Mouse (Mus musculus) testis, adult 2 months (tissue): ENCODE measurements around the gene 3110082I17Rik. TPM values are rescaled to one million over a fixed set of nuclear protein-coding genes. Genes with fewer than 3 reads are reported as not detected.

ENCODE experiments used
- H3K27ac ChIP-seq: fragments of 200-500 bp; 2 replicates; pipeline ENCODE4 v1.5.1; 2012; ENCODE audit warnings: low read depth, low read length; ENCODE audit not compliant: control insufficient read depth, insufficient read depth
- H3K27me3 ChIP-seq: fragments of 200-500 bp; 2 replicates; pipeline ENCODE4 v1.6.1; 2012; ENCODE audit warnings: mild to moderate bottlenecking, low read length, moderate library complexity; ENCODE audit not compliant: control insufficient read depth, insufficient read depth
- H3K36me3 ChIP-seq: fragments of 200-500 bp; 2 replicates; pipeline ENCODE4 v1.6.1; 2012; ENCODE audit warnings: mild to moderate bottlenecking, low read length; ENCODE audit not compliant: control insufficient read depth, insufficient read depth
- H3K4me1 ChIP-seq: fragments of 200-500 bp; 2 replicates; pipeline ENCODE4 v1.6.1; 2012; ENCODE audit warnings: low read length; ENCODE audit not compliant: control insufficient read depth, insufficient read depth
- H3K4me3 ChIP-seq: fragments of 200-500 bp; 2 replicates; pipeline ENCODE4 v1.5.1; 2012; ENCODE audit warnings: low read depth, mild to moderate bottlenecking, low read length, moderate library complexity, mixed read lengths; ENCODE audit not compliant: control insufficient read depth
- CTCF ChIP-seq: fragments of 200-500 bp; IDR thresholded peaks from 2 replicates; pipeline ENCODE4 v1.5.1; 2012; ENCODE audit warnings: low read depth, mild to moderate bottlenecking, inconsistent platforms, low read length, moderate library complexity; ENCODE audit not compliant: control insufficient read depth, insufficient read depth, insufficient replicate concordance
- POLR2A ChIP-seq: fragments of 200-500 bp; IDR thresholded peaks from 2 replicates; pipeline ENCODE4 v1.6.1; 2012; ENCODE audit warnings: low read depth, mild to moderate bottlenecking, inconsistent platforms, low read length, moderate library complexity; ENCODE audit not compliant: control insufficient read depth
- polyA plus RNA-seq: library from polyadenylated mRNA; depleted of rRNA; stranded (reverse); fragments of >200 nt; gene quantifications from 2 replicates; pipeline ENCODE4 v1.2.3, GENCODE M21; 2012

The 3110082I17Rik gene
- polyA plus RNA-seq, 1 experiment, result 14.9 TPM

- TF ChIP-seq POLR2A (no peak), CTCF (peak; percentile 20; the same call in 1 of the 2 replicates)
- no peak overlapping the region for H3K4me3 ChIP-seq
- no peak overlapping the region for H3K27ac ChIP-seq
- H3K4me1 ChIP-seq, result no peaks in the 10 kb centered on the region; the same call in 1 of the 2 replicates
- H3K36me3 ChIP-seq, result no peaks in the 10 kb centered on the region
- H3K27me3 ChIP-seq, result no peaks in the 10 kb centered on the region
Observed at GRCm38 (mm10) chr5:139358653-139359052, 101.7 kb downstream of the 3110082I17Rik start.

- Histone ChIP-seq H3K4me3 (no peak overlapping the region), H3K4me1 (no peaks in the 10 kb centered on the region; the same call in 1 of the 2 replicates), H3K36me3 (no peaks in the 10 kb centered on the region), H3K27ac (no peak overlapping the region), H3K27me3 (no peaks in the 10 kb centered on the region)
- TF ChIP-seq CTCF (peak; percentile 92), POLR2A (no peak)
Observed at GRCm38 (mm10) chr5:139355235-139355772, 105.0 kb downstream of the 3110082I17Rik start.

- Histone ChIP-seq H3K36me3 (no peaks in the 10 kb centered on the region), H3K27me3 (no peaks in the 10 kb centered on the region), H3K4me3 (no peak overlapping the region), H3K27ac (no peak overlapping the region), H3K4me1 (no peaks in the 10 kb centered on the region; the same call in 1 of the 2 replicates)
- TF ChIP-seq CTCF, result no peak
- no peak for TF ChIP-seq POLR2A
Observed at GRCm38 (mm10) chr5:139353946-139354345, 106.4 kb downstream of the 3110082I17Rik start.

GRCm38 (mm10) chr5:139353496-139353895 is 106.8 kb downstream of the 3110082I17Rik start:
- no peaks in the 10 kb centered on the region for H3K36me3 ChIP-seq
- no peak overlapping the region for H3K4me3 ChIP-seq
- H3K27ac ChIP-seq, result no peak overlapping the region
- H3K4me1 ChIP-seq, result no peaks in the 10 kb centered on the region; the same call in 1 of the 2 replicates
- H3K27me3 ChIP-seq, result no peaks in the 10 kb centered on the region
- TF ChIP-seq CTCF (no peak), POLR2A (no peak)

- H3K36me3 ChIP-seq, result no peaks in the 10 kb centered on the region
- H3K4me3 ChIP-seq, result no peak within 1 kb of the TSS
- no peaks in the 10 kb centered on the region; the same call in 1 of the 2 replicates for H3K4me1 ChIP-seq
- H3K27me3 ChIP-seq, result no peaks in the 10 kb centered on the region
- TF ChIP-seq POLR2A (no peak), CTCF (no peak)
- H3K27ac ChIP-seq, result no peak within 1 kb of the TSS
Observed at GRCm38 (mm10) chr5:139352317-139352716, 108.0 kb downstream of the 3110082I17Rik start, which contains the start of gene Cyp2w1. Gene Cyp2w1 (plus strand): TSS chr5:139352617.

GRCm38 (mm10) chr5:139351628-139352027 is 108.7 kb downstream of the 3110082I17Rik start:
- Histone ChIP-seq H3K36me3 (no peaks in the 10 kb centered on the region), H3K4me1 (no peaks in the 10 kb centered on the region; the same call in 1 of the 2 replicates), H3K27ac (no peak overlapping the region), H3K4me3 (no peak overlapping the region), H3K27me3 (no peaks in the 10 kb centered on the region)
- no peak for TF ChIP-seq CTCF

- H3K27ac ChIP-seq, result no peak within 1 kb of the TSS
Observed at GRCm38 (mm10) chr5:139351134-139351533, 109.2 kb downstream of the 3110082I17Rik start, which contains the start of gene Cox19. Gene Cox19 (minus strand): TSS chr5:139351418.

GRCm38 (mm10) chr5:139349713-139350112 is 110.6 kb downstream of the 3110082I17Rik start:
- Histone ChIP-seq H3K27me3 (no peaks in the 10 kb centered on the region), H3K36me3 (no peaks in the 10 kb centered on the region), H3K27ac (no peak overlapping the region), H3K4me1 (no peaks in the 10 kb centered on the region; the same call in none of the 2 replicates), H3K4me3 (no peak overlapping the region)
- TF ChIP-seq CTCF (no peak), POLR2A (no peak)

More at GRCm38 (mm10) chr5:139351134-139351533, 109.2 kb downstream of the 3110082I17Rik start, which contains the start of gene Cox19:
- no peaks in the 10 kb centered on the region; the same call in 1 of the 2 replicates for H3K4me1 ChIP-seq
- H3K4me3 ChIP-seq, result no peak within 1 kb of the TSS
- no peaks in the 10 kb centered on the region for H3K36me3 ChIP-seq
- no peaks in the 10 kb centered on the region for H3K27me3 ChIP-seq
- TF ChIP-seq POLR2A (no peak), CTCF (no peak)
